Mouse (Mus musculus): ENCODE measurements at regions not wholly inside any gene's neighbourhood (a gene's known extent, or its start where the extent isn't known, plus 50 kb on each side); places are given as distances from the start of the nearest gene placed in this dataset.

DNA sequence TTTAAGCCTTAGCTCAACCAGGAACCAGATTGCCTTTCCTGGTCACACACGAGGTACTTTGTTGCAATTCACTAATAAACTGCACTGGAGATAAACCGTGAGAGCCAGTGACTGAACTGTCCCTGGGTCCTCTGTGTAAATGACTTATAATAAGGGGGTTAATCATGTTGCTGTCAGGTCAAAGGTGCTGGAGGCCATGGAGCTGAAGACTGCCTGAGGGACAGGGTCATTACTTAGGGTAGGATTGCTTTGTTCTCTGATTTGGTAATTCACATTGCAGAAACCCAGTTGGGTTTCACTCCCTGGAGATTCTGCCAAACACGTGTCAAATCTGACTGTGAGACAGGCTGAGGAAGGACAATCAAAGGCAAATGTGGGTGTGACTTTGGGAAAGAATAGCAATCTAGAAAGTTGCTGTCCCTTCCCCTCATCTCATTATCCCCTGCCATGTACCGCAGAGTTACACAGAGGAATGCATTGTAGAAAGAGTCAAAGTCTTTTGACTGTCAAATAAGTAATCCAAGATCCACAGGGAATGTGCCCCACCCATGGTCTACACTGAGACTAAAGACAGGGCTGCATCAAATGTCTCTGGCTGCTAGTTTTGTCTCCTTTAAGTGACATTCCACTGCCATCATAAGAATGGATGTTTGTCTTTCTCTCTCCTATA, 51.8 kb upstream of the Fam98a start:
- no peak for ATAC-seq (replicated peaks; ENCODE audit: low FRiP score, poor library complexity, severe bottlenecking)

All from erythroblast, adult 5-6 weeks (primary cell).